Mouse (Mus musculus) intestine, embryonic 16.5 days (tissue): ENCODE data around the gene Pappa2. TPM values are rescaled to one million over a fixed set of nuclear protein-coding genes. Genes with fewer than 3 reads are reported as not detected.

Source experiments
- ATAC-seq: fragments of 200-750 bp; cut with Nextera tagmentation; 2 replicates; pipeline ENCODE4 v1.8.0; 2017; ENCODE audit warnings: moderate TSS enrichment, moderate library complexity
- H3K27ac ChIP-seq: fragments of 300-500 bp; sonication (generic); 2 replicates; pipeline ENCODE4 v1.5.1; 2014; ENCODE audit warnings: mild to moderate bottlenecking, low read length
- H3K27me3 ChIP-seq: fragments of 300-500 bp; sonication (generic); replicated peaks from 2 replicates; pipeline ENCODE4 v1.6.1; 2014; ENCODE audit warnings: low read length, control low read depth, mixed read lengths; ENCODE audit not compliant: control insufficient read depth, insufficient read depth
- H3K36me3 ChIP-seq: fragments of 300-500 bp; sonication (generic); 2 replicates; pipeline ENCODE4 v1.6.1; 2014; ENCODE audit warnings: low read length, control low read depth; ENCODE audit not compliant: control insufficient read depth, insufficient read depth
- H3K4me1 ChIP-seq: fragments of 300-500 bp; sonication (generic); 2 replicates; pipeline ENCODE4 v1.6.1; 2014; ENCODE audit warnings: low read length, control low read depth, mixed read lengths; ENCODE audit not compliant: control insufficient read depth, insufficient read depth
- H3K4me2 ChIP-seq: fragments of 300-500 bp; sonication (generic); 2 replicates; pipeline ENCODE4 v1.6.1; 2014; ENCODE audit warnings: low read depth, low read length, control low read depth
- H3K4me3 ChIP-seq: fragments of 300-500 bp; sonication (generic); 2 replicates; pipeline ENCODE4 v1.5.1; 2014; ENCODE audit warnings: mild to moderate bottlenecking, low read length
- H3K9ac ChIP-seq: fragments of 300-500 bp; sonication (generic); 2 replicates; pipeline ENCODE4 v1.6.1; 2014; ENCODE audit warnings: low read depth, low read length
- H3K9me3 ChIP-seq: fragments of 300-500 bp; sonication (generic); 2 replicates; pipeline ENCODE4 v1.6.1; 2016; ENCODE audit warnings: low read length, control low read depth; ENCODE audit not compliant: control insufficient read depth
- WGBS: fragments of 180-500 bp; shearing (Covaris S2); extraction: QIAGEN DNeasy Blood & Tissue Kit; methylation state at CpG from one replicate; pipeline ENCODE4 v1.1.7; 2014; 5-methylcytosine and 5-hydroxymethylcytosine counted together
- polyA plus RNA-seq: library from polyadenylated mRNA; unstranded; fragments of >200 nt; fragmentation: Nextera tagmentation; extraction: Ambion mirVana; gene quantifications from 2 replicates; pipeline ENCODE4 v1.2.1, GENCODE M21; 2015

The Pappa2 gene
- polyA plus RNA-seq, 1 experiment from 2014 or later = 0.05 TPM

- no peaks in the 10 kb centered on the region for H3K4me1 ChIP-seq
- no peak overlapping the region for H3K4me2 ChIP-seq
- H3K9ac ChIP-seq = no peak overlapping the region
- ATAC-seq = peak; percentile 52; the same call in 1 of the 2 replicates
- H3K36me3 ChIP-seq = no peaks in the 10 kb centered on the region
- H3K27me3 ChIP-seq = no peaks in the 10 kb centered on the region
- H3K4me3 ChIP-seq = no peak overlapping the region
- H3K27ac ChIP-seq = no peak overlapping the region
- H3K9me3 ChIP-seq = no peaks in the 10 kb centered on the region
- 55% methylated on average over 10 of the region's 10 CpGs for WGBS
Measured at GRCm38 (mm10) chr1:158748356-158749096, 231.8 kb downstream of the Pappa2 start.

GRCm38 (mm10) chr1:158741449-158741848, 238.8 kb downstream of the Pappa2 start:
- no peak overlapping the region for H3K4me3 ChIP-seq
- ATAC-seq = no peak
- no peak overlapping the region for H3K4me2 ChIP-seq
- H3K9ac ChIP-seq = no peak overlapping the region
- no peaks in the 10 kb centered on the region for H3K4me1 ChIP-seq
- H3K36me3 ChIP-seq = no peaks in the 10 kb centered on the region
- no peak overlapping the region for H3K27ac ChIP-seq
- H3K27me3 ChIP-seq = no peaks in the 10 kb centered on the region
- H3K9me3 ChIP-seq = no peaks in the 10 kb centered on the region
- WGBS = 71% methylated on average over 5 of the region's 5 CpGs

GRCm38 (mm10) chr1:158740949-158741348, 239.3 kb downstream of the Pappa2 start:
- Histone ChIP-seq H3K4me3 (no peak overlapping the region), H3K9ac (no peak overlapping the region), H3K36me3 (no peaks in the 10 kb centered on the region), H3K4me2 (no peak overlapping the region), H3K27me3 (no peaks in the 10 kb centered on the region), H3K9me3 (no peaks in the 10 kb centered on the region), H3K27ac (no peak overlapping the region), H3K4me1 (no peaks in the 10 kb centered on the region)
- 89% methylated on average over 5 of the region's 5 CpGs for whole genome bisulfite sequencing
- ATAC-seq = no peak

GRCm38 (mm10) chr1:158740161-158740766, 240.0 kb downstream of the Pappa2 start:
- Histone ChIP-seq H3K9me3 (no peaks in the 10 kb centered on the region), H3K27ac (no peak overlapping the region), H3K4me3 (no peak overlapping the region), H3K4me1 (no peaks in the 10 kb centered on the region), H3K27me3 (no peaks in the 10 kb centered on the region), H3K9ac (no peak overlapping the region), H3K4me2 (no peak overlapping the region), H3K36me3 (no peaks in the 10 kb centered on the region)
- no peak for ATAC-seq
- 66% methylated on average over 6 of the region's 6 CpGs for WGBS

GRCm38 (mm10) chr1:158739132-158739919, 241.0 kb downstream of the Pappa2 start:
- H3K27ac ChIP-seq = no peak overlapping the region
- H3K4me2 ChIP-seq = no peak overlapping the region
- 40% methylated on average over 5 of the region's 5 CpGs for WGBS
- H3K9ac ChIP-seq = no peak overlapping the region
- no peak overlapping the region for H3K4me3 ChIP-seq
- no peaks in the 10 kb centered on the region for H3K27me3 ChIP-seq
- no peaks in the 10 kb centered on the region for H3K9me3 ChIP-seq
- H3K4me1 ChIP-seq = no peaks in the 10 kb centered on the region
- H3K36me3 ChIP-seq = no peaks in the 10 kb centered on the region
- no peak for ATAC-seq

- Histone ChIP-seq H3K4me1 (no peaks in the 10 kb centered on the region), H3K27me3 (no peaks in the 10 kb centered on the region), H3K4me3 (no peak overlapping the region), H3K36me3 (no peaks in the 10 kb centered on the region), H3K4me2 (no peak overlapping the region), H3K27ac (no peak overlapping the region), H3K9ac (no peak overlapping the region), H3K9me3 (no peaks in the 10 kb centered on the region)
- 63% methylated on average over 4 of the region's 4 CpGs for WGBS
- ATAC-seq = no peak
Measured at GRCm38 (mm10) chr1:158732868-158733496, 247.3 kb downstream of the Pappa2 start.

GRCm38 (mm10) chr1:158713301-158714095, 266.8 kb downstream of the Pappa2 start:
- H3K9ac ChIP-seq = no peak overlapping the region
- H3K4me2 ChIP-seq = no peak overlapping the region
- H3K4me1 ChIP-seq = no peaks in the 10 kb centered on the region
- no peaks in the 10 kb centered on the region for H3K9me3 ChIP-seq
- ATAC-seq = no peak
- H3K27ac ChIP-seq = no peak overlapping the region
- no peaks in the 10 kb centered on the region for H3K36me3 ChIP-seq
- H3K27me3 ChIP-seq = no peaks in the 10 kb centered on the region
- WGBS = 42% methylated on average over 5 of the region's 5 CpGs
- no peak overlapping the region for H3K4me3 ChIP-seq

- H3K36me3 ChIP-seq = no peaks in the 10 kb centered on the region
- no peaks in the 10 kb centered on the region for H3K27me3 ChIP-seq
- H3K4me3 ChIP-seq = no peak overlapping the region
- WGBS = 76% methylated on average over 1 of the region's 1 CpGs
- no peak for ATAC-seq
- H3K9me3 ChIP-seq = no peaks in the 10 kb centered on the region
- no peaks in the 10 kb centered on the region for H3K4me1 ChIP-seq
- no peak overlapping the region for H3K27ac ChIP-seq
- no peak overlapping the region for H3K9ac ChIP-seq
- no peak overlapping the region for H3K4me2 ChIP-seq
Measured at GRCm38 (mm10) chr1:158701336-158701735, 279.0 kb downstream of the Pappa2 start.
